Mouse (Mus musculus) testis, adult 2 months (tissue): ENCODE data around the gene Aftph.

ENCODE experiments used
- CTCF ChIP-seq: fragments of 200-500 bp; IDR thresholded peaks from 2 replicates; pipeline ENCODE4 v1.5.1; 2012; ENCODE audit warnings: low read depth, mild to moderate bottlenecking, inconsistent platforms, low read length, moderate library complexity; ENCODE audit not compliant: control insufficient read depth, insufficient read depth, insufficient replicate concordance
- POLR2A ChIP-seq: fragments of 200-500 bp; IDR thresholded peaks from 2 replicates; pipeline ENCODE4 v1.6.1; 2012; ENCODE audit warnings: low read depth, mild to moderate bottlenecking, inconsistent platforms, low read length, moderate library complexity; ENCODE audit not compliant: control insufficient read depth

- no peak for TF ChIP-seq POLR2A
- TF ChIP-seq CTCF = no peak
Measured at GRCm38 (mm10) chr11:20639918-20640447, 101.4 kb downstream of the Aftph start.
